Mouse (Mus musculus) MEL (cell line): ENCODE data around the gene Podxl. TPM values are rescaled to one million over a fixed set of nuclear protein-coding genes. Genes with fewer than 3 reads are reported as not detected.
A peak's percentile ranks its signal among the peaks of the same experiment; 100 is the strongest.

ENCODE experiments used
- DNase-seq: peaks from one replicate; pipeline ENCODE4 v3.0.0; 2011; ENCODE audit warnings: low read depth, low spot score
- H3K27ac ChIP-seq: 2 replicates; pipeline ENCODE4 v1.5.1; 2012; ENCODE audit warnings: low read depth, mild to moderate bottlenecking, control low read depth, low read length, moderate library complexity; ENCODE audit not compliant: control insufficient read depth
- H3K27me3 ChIP-seq, 2 experiments: fragments of 150-350 bp in 1 of 2; sonication (generic) in 1 of 2; 2 replicates each; pipeline ENCODE4 v1.6.1; 2012; ENCODE audit warnings: low read length in 2 of 2, mild to moderate bottlenecking in 2 of 2, improper control_type of control experiment in 1 of 2, moderate library complexity in 1 of 2; ENCODE audit not compliant: insufficient read depth in 2 of 2, control insufficient read depth in 1 of 2
- H3K36me3 ChIP-seq, 2 experiments: 2 replicates each; pipeline ENCODE4 v1.6.1; 2012 to 2014; ENCODE audit warnings: low read length in 2 of 2, improper control_type of control experiment in 1 of 2, inconsistent platforms in 1 of 2, mild to moderate bottlenecking in 1 of 2; ENCODE audit not compliant: insufficient read depth in 2 of 2, control insufficient read depth in 1 of 2
- H3K4me1 ChIP-seq, 2 experiments: fragments of 150-350 bp in 1 of 2; sonication (generic) in 1 of 2; 2 replicates each; pipeline ENCODE4 v1.6.1; 2012; ENCODE audit warnings: low read length in 2 of 2, improper control_type of control experiment in 1 of 2, mild to moderate bottlenecking in 1 of 2; ENCODE audit not compliant: insufficient read depth in 2 of 2, control insufficient read depth in 1 of 2
- H3K4me3 ChIP-seq, 2 experiments: fragments of 150-350 bp in 1 of 2; sonication (generic) in 1 of 2; 2 replicates each; pipeline ENCODE4 v1.5.1; 2012; ENCODE audit warnings: low read depth in 2 of 2, low read length in 2 of 2, mild to moderate bottlenecking in 2 of 2, moderate library complexity in 2 of 2, control low read depth in 1 of 2, improper control_type of control experiment in 1 of 2; ENCODE audit not compliant: control insufficient read depth in 1 of 2, insufficient read depth in 1 of 2
- H3K79me2 ChIP-seq: 2 replicates; pipeline ENCODE4 v1.6.1; 2012; ENCODE audit warnings: mild to moderate bottlenecking, low read length, moderate library complexity; ENCODE audit not compliant: control insufficient read depth, poor library complexity, insufficient read depth
- H3K9ac ChIP-seq: 2 replicates; pipeline ENCODE4 v1.6.1; 2012; ENCODE audit warnings: low read depth, mild to moderate bottlenecking, control low read depth, low read length, moderate library complexity; ENCODE audit not compliant: control insufficient read depth, poor library complexity, severe bottlenecking
- H3K9me3 ChIP-seq: fragments of 150-350 bp; sonication (generic); replicated peaks from 2 replicates; pipeline ENCODE4 v1.6.1; 2012; ENCODE audit warnings: mild to moderate bottlenecking, low read length, improper control_type of control experiment, moderate library complexity; ENCODE audit not compliant: insufficient read depth
- BHLHE40 ChIP-seq: IDR thresholded peaks from 2 replicates; pipeline ENCODE4 v1.6.1; 2012; ENCODE audit warnings: low read depth, mild to moderate bottlenecking, inconsistent platforms, low read length, improper control_type of control experiment, borderline replicate concordance
- CHD1 ChIP-seq: IDR thresholded peaks from 2 replicates; pipeline ENCODE4 v1.6.1; 2012; ENCODE audit warnings: low read depth, mild to moderate bottlenecking, inconsistent platforms, low read length, improper control_type of control experiment
- CHD2 ChIP-seq: IDR thresholded peaks from 2 replicates; pipeline ENCODE4 v1.6.1; 2011; ENCODE audit warnings: low read length, improper control_type of control experiment
- CTCF ChIP-seq, 3 experiments: IDR thresholded peaks in 2 of 3; conservative IDR thresholded peaks in 1 of 3; 2 replicates each; pipeline ENCODE4 v1.5.1; 2011 to 2012; ENCODE audit warnings: low read length in 3 of 3, low read depth in 2 of 3, mild to moderate bottlenecking in 2 of 3, improper control_type of control experiment in 1 of 3, inconsistent platforms in 1 of 3, mixed read lengths in 1 of 3, moderate library complexity in 1 of 3; ENCODE audit not compliant: control insufficient read depth in 1 of 3, insufficient read depth in 1 of 3, poor library complexity in 1 of 3, severe bottlenecking in 1 of 3
- E2F4 ChIP-seq: IDR thresholded peaks from 2 replicates; pipeline ENCODE4 v1.6.1; 2011; ENCODE audit warnings: low read depth, low read length, improper control_type of control experiment, borderline replicate concordance
- ELF1 ChIP-seq: IDR thresholded peaks from 2 replicates; pipeline ENCODE4 v1.6.1; 2014; ENCODE audit warnings: low read depth, mild to moderate bottlenecking, inconsistent platforms, low read length, improper control_type of control experiment, moderate library complexity
- EP300 ChIP-seq, 2 experiments: IDR thresholded peaks; 2 replicates each; pipeline ENCODE4 v1.6.1; 2011; ENCODE audit warnings: improper control_type of control experiment in 2 of 2, low read length in 2 of 2, low read depth in 1 of 2, mild to moderate bottlenecking in 1 of 2
- GABPA ChIP-seq: IDR thresholded peaks from 2 replicates; pipeline ENCODE4 v1.6.1; 2012; ENCODE audit warnings: low read depth, mild to moderate bottlenecking, inconsistent platforms, low read length, improper control_type of control experiment, moderate library complexity
- GATA1 ChIP-seq: IDR thresholded peaks from 2 replicates; pipeline ENCODE4 v1.6.1; 2011; ENCODE audit warnings: low read depth, low read length, improper control_type of control experiment
- KAT2A ChIP-seq: conservative IDR thresholded peaks from 2 replicates; pipeline ENCODE4 v1.6.1; 2012; ENCODE audit warnings: low read depth, low read length, improper control_type of control experiment, inconsistent platforms
- MAX ChIP-seq: IDR thresholded peaks from 2 replicates; pipeline ENCODE4 v1.6.1; 2011; ENCODE audit warnings: low read length, improper control_type of control experiment
- MXI1 ChIP-seq: IDR thresholded peaks from 2 replicates; pipeline ENCODE4 v1.6.1; 2011; ENCODE audit warnings: mild to moderate bottlenecking, low read depth, low read length, improper control_type of control experiment
- MYB ChIP-seq: IDR thresholded peaks from 2 replicates; pipeline ENCODE4 v1.6.1; 2011; ENCODE audit warnings: mild to moderate bottlenecking, low read depth, low read length, improper control_type of control experiment
- MYC ChIP-seq: IDR thresholded peaks from 2 replicates; pipeline ENCODE4 v1.6.1; 2011; ENCODE audit warnings: low read depth, mild to moderate bottlenecking, low read length, improper control_type of control experiment, moderate library complexity
- NELFE ChIP-seq: IDR thresholded peaks from 2 replicates; pipeline ENCODE4 v1.6.1; 2011; ENCODE audit warnings: low read depth, low read length, improper control_type of control experiment
- NRF1 ChIP-seq: IDR thresholded peaks from 2 replicates; pipeline ENCODE4 v1.6.1; 2014; ENCODE audit warnings: low read depth, mild to moderate bottlenecking, inconsistent platforms, low read length, improper control_type of control experiment, moderate library complexity; ENCODE audit not compliant: poor library complexity, insufficient read depth, severe bottlenecking
- POLR2A ChIP-seq, 2 experiments: IDR thresholded peaks; 2 replicates each; pipeline ENCODE4 v1.6.1; 2011 to 2012; ENCODE audit warnings: low read length in 2 of 2, mild to moderate bottlenecking in 2 of 2, control low read depth in 1 of 2, improper control_type of control experiment in 1 of 2, low read depth in 1 of 2, moderate library complexity in 1 of 2; ENCODE audit not compliant: control insufficient read depth in 1 of 2, insufficient read depth in 1 of 2, poor library complexity in 1 of 2
- POLR2AphosphoS5 ChIP-seq: IDR thresholded peaks from 2 replicates; pipeline ENCODE4 v1.6.1; 2012; ENCODE audit warnings: low read depth, borderline replicate concordance, mild to moderate bottlenecking, inconsistent platforms, low read length, moderate library complexity, mixed read lengths
- RAD21 ChIP-seq: IDR thresholded peaks from 2 replicates; pipeline ENCODE4 v1.6.1; 2011; ENCODE audit warnings: mild to moderate bottlenecking, low read depth, low read length, improper control_type of control experiment
- RCOR1 ChIP-seq: IDR thresholded peaks from 2 replicates; pipeline ENCODE4 v1.6.1; 2012; ENCODE audit warnings: low read depth, mild to moderate bottlenecking, inconsistent platforms, low read length, improper control_type of control experiment
- SIN3A ChIP-seq: IDR thresholded peaks from 2 replicates; pipeline ENCODE4 v1.6.1; 2012; ENCODE audit warnings: low read length, improper control_type of control experiment, inconsistent platforms
- SMC3 ChIP-seq: IDR thresholded peaks from 2 replicates; pipeline ENCODE4 v1.6.1; 2011; ENCODE audit warnings: low read depth, low read length, improper control_type of control experiment
- TAL1 ChIP-seq: IDR thresholded peaks from 2 replicates; pipeline ENCODE4 v1.6.1; 2012; ENCODE audit warnings: mild to moderate bottlenecking, inconsistent platforms, low read length, moderate library complexity, mixed read lengths
- TBP ChIP-seq: IDR thresholded peaks from 2 replicates; pipeline ENCODE4 v1.8.0; 2011; ENCODE audit warnings: low read depth, low read length, improper control_type of control experiment
- TCF12 ChIP-seq: IDR thresholded peaks from 2 replicates; pipeline ENCODE4 v1.6.1; 2014; ENCODE audit warnings: low read depth, mild to moderate bottlenecking, inconsistent platforms, low read length, improper control_type of control experiment, moderate library complexity
- UBTF ChIP-seq: IDR thresholded peaks from 2 replicates; pipeline ENCODE4 v1.6.1; 2012; ENCODE audit warnings: low read depth, mild to moderate bottlenecking, inconsistent platforms, low read length, improper control_type of control experiment, moderate library complexity, borderline replicate concordance; ENCODE audit not compliant: insufficient read depth
- USF1 ChIP-seq: IDR thresholded peaks from 2 replicates; pipeline ENCODE4 v1.6.1; 2014; ENCODE audit warnings: low read depth, mild to moderate bottlenecking, inconsistent platforms, low read length, improper control_type of control experiment, moderate library complexity
- ZC3H11A ChIP-seq: IDR thresholded peaks from 2 replicates; pipeline ENCODE4 v1.6.1; 2012; ENCODE audit warnings: low read depth, mild to moderate bottlenecking, inconsistent platforms, low read length, improper control_type of control experiment
- ZMIZ1 ChIP-seq: IDR thresholded peaks from 2 replicates; pipeline ENCODE4 v1.6.1; 2012; ENCODE audit warnings: low read depth, mild to moderate bottlenecking, inconsistent platforms, low read length, improper control_type of control experiment, moderate library complexity
- ZNF384 ChIP-seq: IDR thresholded peaks from 2 replicates; pipeline ENCODE4 v1.6.1; 2012; ENCODE audit warnings: low read depth, mild to moderate bottlenecking, inconsistent platforms, low read length, improper control_type of control experiment
- polyA plus RNA-seq, 2 experiments: library from polyadenylated mRNA; stranded (reverse) in 1 of 2; unstranded in 1 of 2; fragments of >175 nt in 1 of 2; fragments of >200 nt in 1 of 2; gene quantifications; 2 replicates each; pipeline versions ENCODE4 v1.2.1 to v1.2.4; 2012; ENCODE audit warnings: low replicate concordance in 2 of 2, low read depth in 1 of 2; ENCODE audit not compliant: insufficient read length in 2 of 2, insufficient read depth in 1 of 2, missing spikeins in 1 of 2
- total RNA-seq: library from RNA; depleted of rRNA; stranded (reverse); fragments of 300-350 nt; gene quantifications from 2 replicates; pipeline ENCODE4 v1.2.3, GENCODE M21; 2012

Podxl gene
- total and polyA plus RNA-seq, 3 experiments, result 19.1 to 40.8 TPM; not detected in 1

DNA sequence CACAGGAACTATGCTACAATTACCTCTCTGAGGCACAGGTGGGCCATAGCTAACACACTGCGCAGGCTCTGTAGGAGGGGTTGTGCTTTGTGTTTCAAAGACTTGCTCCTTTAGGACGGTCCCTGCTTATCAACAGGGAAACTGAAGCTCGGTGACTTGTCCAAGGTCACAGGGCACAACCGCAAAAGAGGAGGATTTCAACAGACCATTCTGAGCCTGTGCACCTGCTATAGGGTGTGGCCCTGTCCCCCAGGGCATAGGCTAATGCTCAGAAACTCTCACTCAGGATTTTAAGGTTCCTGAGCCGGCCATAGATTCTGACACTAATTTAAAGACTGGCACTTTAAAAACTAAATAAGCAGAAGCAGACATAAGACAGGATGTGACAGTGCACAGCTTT lies 36.9 kb downstream of the Podxl start:
- Histone ChIP-seq H3K36me3 (no peaks in the 10 kb centered on the region), H3K79me2 (no peaks in the 10 kb centered on the region), H3K27me3 (no peaks in the 10 kb centered on the region), H3K4me3 (no peak overlapping the region), H3K9me3 (no peaks in the 10 kb centered on the region), H3K9ac (no peak overlapping the region), H3K4me1 (no peaks in the 10 kb centered on the region), H3K27ac (no peak overlapping the region)
- TF ChIP-seq GATA1, result no peak
- no peak for TF ChIP-seq TAL1
- TF ChIP-seq RCOR1, result no peak
- TF ChIP-seq GABPA, result no peak
- TF ChIP-seq ELF1, result no peak
- no peak for TF ChIP-seq USF1
- TF ChIP-seq UBTF, result no peak
- TF ChIP-seq CHD1, result no peak
- no peak for TF ChIP-seq ZMIZ1
- TF ChIP-seq SIN3A, result no peak
- no peak for TF ChIP-seq POLR2A (IDR thresholded peaks at IDR 0.05; ENCODE audit: control insufficient read depth in 1 of 2, insufficient read depth in 1 of 2, low read depth in 1 of 2, low read length in 2 of 2, poor library complexity in 1 of 2)
- TF ChIP-seq MAX, result no peak
- no peak for TF ChIP-seq POLR2AphosphoS5
- no peak for TF ChIP-seq MYB
- TF ChIP-seq SMC3, result no peak
- TF ChIP-seq TBP, result no peak
- TF ChIP-seq, all 39 proteins: peak for 0
- no peak for DNase-seq

DNA sequence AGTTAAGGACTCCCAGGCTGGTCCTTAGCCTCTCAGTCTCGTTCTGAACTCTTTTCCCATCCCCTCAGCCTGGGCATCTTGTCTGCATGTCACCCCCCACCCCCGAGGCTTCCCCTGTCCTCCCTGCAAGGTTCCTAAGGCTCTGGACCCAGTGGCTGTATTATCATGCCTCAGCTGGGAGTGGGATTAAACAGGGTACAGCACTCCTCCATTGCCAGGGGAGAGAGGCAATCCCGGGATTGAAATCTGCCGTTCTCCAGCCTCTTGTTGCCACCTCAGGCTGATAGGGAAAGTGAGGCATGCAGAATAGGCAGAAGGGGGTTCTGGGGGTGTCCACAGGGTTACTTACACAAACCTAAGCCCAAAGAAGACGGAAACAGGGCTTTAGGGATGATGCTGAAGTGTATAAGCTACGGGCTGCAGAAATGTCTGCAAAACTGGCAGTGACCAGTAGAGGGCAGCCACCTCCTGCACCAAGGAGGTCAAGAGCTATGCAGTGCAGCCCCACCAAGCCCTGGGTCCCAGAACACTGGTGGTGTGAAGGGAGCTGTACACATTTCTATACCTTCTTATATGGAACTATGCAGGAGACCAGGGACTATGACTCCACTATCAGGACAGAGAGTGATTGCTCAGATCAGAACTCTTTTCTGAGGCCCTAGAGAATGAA lies 38.4 kb downstream of the Podxl start:
- Histone ChIP-seq H3K4me1 (no peaks in the 10 kb centered on the region), H3K9me3 (no peaks in the 10 kb centered on the region), H3K36me3 (no peaks in the 10 kb centered on the region), H3K9ac (no peak overlapping the region), H3K4me3 (no peak overlapping the region), H3K27ac (no peak overlapping the region), H3K79me2 (no peaks in the 10 kb centered on the region), H3K27me3 (no peaks in the 10 kb centered on the region)
- peak; percentile 78 for DNase-seq
- TF ChIP-seq MXI1 (no peak), CTCF (IDR thresholded peaks at IDR 0.05 in 2 of 3, conservative IDR thresholded peaks at IDR 0.05 in 1 of 3; ENCODE audit: control insufficient read depth in 1 of 3, insufficient read depth in 1 of 3, low read depth in 2 of 3, low read length in 3 of 3, poor library complexity in 1 of 3, severe bottlenecking in 1 of 3) (peak; percentile 90 to 95 (median 91)), GABPA (no peak), EP300 (IDR thresholded peaks at IDR 0.05; ENCODE audit: low read depth in 1 of 2, low read length in 2 of 2) (no peak), MYB (no peak), RAD21 (peak; percentile 91), GATA1 (no peak), RCOR1 (no peak), NELFE (no peak), ZC3H11A (peak; percentile 89), MYC (no peak), CHD2 (no peak), SMC3 (peak; percentile 81), UBTF (no peak), BHLHE40 (0 out of 2 replicates have a peak, but pooled peaks have one; percentile 11), TAL1 (no peak), NRF1 (no peak), ZNF384 (no peak), ZMIZ1 (no peak), TCF12 (no peak), CHD1 (no peak), E2F4 (no peak), SIN3A (no peak; the same call in 1 of the 2 replicates), KAT2A (no peak), POLR2A (IDR thresholded peaks at IDR 0.05; ENCODE audit: control insufficient read depth in 1 of 2, insufficient read depth in 1 of 2, low read depth in 1 of 2, low read length in 2 of 2, poor library complexity in 1 of 2) (no peak), POLR2AphosphoS5 (no peak)
